Mouse (Mus musculus) olfactory bulb, adult 2 months (tissue): ENCODE data around the gene Uts2b.

Experiments used
- CTCF ChIP-seq: fragments of 200-500 bp; IDR thresholded peaks from 2 replicates; pipeline ENCODE4 v1.5.1; 2012; ENCODE audit warnings: low read depth, mild to moderate bottlenecking, low read length, moderate library complexity; ENCODE audit not compliant: insufficient read depth
- POLR2A ChIP-seq: fragments of 200-500 bp; IDR thresholded peaks from 2 replicates; pipeline ENCODE4 v1.6.1; 2012; ENCODE audit warnings: mild to moderate bottlenecking, low read depth, low read length, moderate library complexity; ENCODE audit not compliant: insufficient read depth

- TF ChIP-seq CTCF, result no peak
- TF ChIP-seq POLR2A, result no peak
These were observed 21.8 kb upstream of the Uts2b start for GRCm38 (mm10) chr16:27391845-27392244.
